Mouse (Mus musculus): ENCODE measurements around the gene Scd4. TPM values are rescaled to one million over a fixed set of nuclear protein-coding genes. Genes with fewer than 3 reads are reported as not detected.

Scd4 gene
- total and polyA plus RNA-seq, 3 experiments: 4.6 to 12.6 (median 6.0) TPM

GRCm38 (mm10) chr19:44394972-44395371 is 62.1 kb downstream of the Scd4 start:
- no peak overlapping the region for H3K4me3 ChIP-seq
- no peak for DNase-seq
- TF ChIP-seq EP300 (IDR thresholded peaks at IDR 0.05; ENCODE audit: insufficient read depth, low read depth, low read length): no peak
- TF ChIP-seq POLR2A (IDR thresholded peaks at IDR 0.05; ENCODE audit: insufficient read depth, low read depth, low read length): no peak
- no peak for TF ChIP-seq CTCF (IDR thresholded peaks at IDR 0.05)
- 61% methylated on average over 7 of the region's 7 CpGs for WGBS
- H3K4me1 ChIP-seq (ENCODE audit: control insufficient read depth, insufficient read depth, low read length): no peaks in the 10 kb centered on the region; the same call in 1 of the 2 replicates
- intact Hi-C loops (cut with DNase I): no loop called here
- H3K27me3 ChIP-seq (ENCODE audit: control insufficient read depth, insufficient read depth, low read length): no peaks in the 10 kb centered on the region
- H3K36me3 ChIP-seq (ENCODE audit: control insufficient read depth, insufficient read depth, low read length): no peaks in the 10 kb centered on the region
- no peak overlapping the region for H3K9ac ChIP-seq (ENCODE audit: low read depth, low read length)
- no peak overlapping the region for H3K27ac ChIP-seq
- no peaks in the 10 kb centered on the region for H3K79me2 ChIP-seq (replicated peaks; ENCODE audit: control insufficient read depth, insufficient read depth, low read length)

Small RNA genes within 50 kb of the gene (microRNA-seq; reads per million reads assigned to microRNA genes)
- gene Mir5114: 1.7 to 7.3 reads per million in 2 experiments

Other genes with a start within 250 kb of the Scd4 start
- 10 to 100 TPM; 31.2 to 32.5 TPM for gene Chuk, start 225.6 kb upstream of the Scd4 start, total RNA-seq (2021)
- gene Chuk, start 225.6 kb upstream of the Scd4 start, polyA plus RNA-seq (2012; rRNA removed): 13.9 and 28.9 TPM in 2 replicates
- 1 to 10 TPM; 8.0 to 9.5 TPM for gene Cwf19l1, start 197.2 kb upstream of the Scd4 start, total RNA-seq (2021)
- 5.5 and 8.6 TPM in 2 replicates for gene Cwf19l1, start 197.2 kb upstream of the Scd4 start, polyA plus RNA-seq (2012; rRNA removed)
- 10 to 100 TPM; 14.7 to 16.6 TPM for gene Bloc1s2, start 186.6 kb upstream of the Scd4 start, total RNA-seq (2021)
- gene Bloc1s2, start 186.6 kb upstream of the Scd4 start, polyA plus RNA-seq (2012; rRNA removed): 15.1 and 19.1 TPM in 2 replicates
- not detected for gene Pkd2l1, start 140.7 kb upstream of the Scd4 start, total RNA-seq (2021)
- gene Pkd2l1, start 140.7 kb upstream of the Scd4 start, polyA plus RNA-seq (2012; rRNA removed): not detected in 2 replicates
- under 1 TPM in 1 of 2 experiments, not detected in 1; 0.13 TPM for gene Scd3, start 129.8 kb upstream of the Scd4 start, total RNA-seq (2021)
- 0.37 TPM in 1 of 2 replicates, not detected in the other for gene Scd3, start 129.8 kb upstream of the Scd4 start, polyA plus RNA-seq (2012; rRNA removed)
- 10 to 100 TPM in 1 of 2 experiments, 1 to 10 TPM in 1; 9.2 to 12.2 TPM for gene Scd2, start 39.4 kb upstream of the Scd4 start, total RNA-seq (2021)
- 21.2 and 31.1 TPM in 2 replicates for gene Scd2, start 39.4 kb upstream of the Scd4 start, polyA plus RNA-seq (2012; rRNA removed)
- 10 to 100 TPM; 25.9 to 31.7 TPM for gene Scd1, start 74.8 kb downstream of the Scd4 start, total RNA-seq (2021)
- 569 and 1,844 TPM in 2 replicates for gene Scd1, start 74.8 kb downstream of the Scd4 start, polyA plus RNA-seq (2012; rRNA removed)
- gene Wnt8b, start 160.4 kb downstream of the Scd4 start, total RNA-seq (2021): not detected
- not detected in 2 replicates for gene Wnt8b, start 160.4 kb downstream of the Scd4 start, polyA plus RNA-seq (2012; rRNA removed)
- 10 to 100 TPM in 1 of 2 experiments, 1 to 10 TPM in 1; 8.4 to 10.5 TPM for gene Sec31b, start 212.8 kb downstream of the Scd4 start, total RNA-seq (2021)
- 16.9 and 18.5 TPM in 2 replicates for gene Sec31b, start 212.8 kb downstream of the Scd4 start, polyA plus RNA-seq (2012; rRNA removed)
- gene Gm20538, start 219.7 kb downstream of the Scd4 start, total RNA-seq (2021): not detected
- gene Gm20538, start 219.7 kb downstream of the Scd4 start, polyA plus RNA-seq (2012; rRNA removed): not detected in 2 replicates
- 1,000 to 10,000 TPM; 1,693 to 1,987 TPM for gene Ndufb8, start 222.3 kb downstream of the Scd4 start, total RNA-seq (2021)
- gene Ndufb8, start 222.3 kb downstream of the Scd4 start, polyA plus RNA-seq (2012; rRNA removed): 2,415 and 3,048 TPM in 2 replicates
- 10 to 100 TPM; 51.1 to 55.5 TPM for gene Hif1an, start 229.8 kb downstream of the Scd4 start, total RNA-seq (2021)
- 23.6 and 49.8 TPM in 2 replicates for gene Hif1an, start 229.8 kb downstream of the Scd4 start, polyA plus RNA-seq (2012; rRNA removed)

Measured in heart, adult 2 months (tissue).